Mouse (Mus musculus): ENCODE results near the gene Pcbp3. TPM values are rescaled to one million over a fixed set of nuclear protein-coding genes. Genes with fewer than 3 reads are reported as not detected.
A peak's percentile ranks its signal among the peaks of the same experiment; 100 is the strongest.
"Not testable (repeated sequence)": the region's sequence is repeated elsewhere in the genome, so short reads cannot be mapped to it uniquely, and the experiment has no call there.

Gene Pcbp3
- polyA plus RNA-seq, 1 experiment from 2014 or later, result 49.3 TPM

GRCm38 (mm10) chr10:76972318-76972717 lies 10.6 kb upstream of the Pcbp3 start:
- H3K4me2 ChIP-seq; H3K36me3 ChIP-seq (ENCODE audit: poor library complexity, severe bottlenecking); H3K27ac ChIP-seq; H3K4me1 ChIP-seq; H3K4me3 ChIP-seq; H3K9ac ChIP-seq; ATAC-seq; H3K9me3 ChIP-seq (replicated peaks); H3K27me3 ChIP-seq: not testable (repeated sequence)
- 74% methylated on average over 6 of the region's 6 CpGs for WGBS

GRCm38 (mm10) chr10:76970974-76971373 lies 9.3 kb upstream of the Pcbp3 start:
- no peaks in the 10 kb centered on the region for H3K27me3 ChIP-seq
- WGBS, result 92% methylated on average over 7 of the region's 7 CpGs
- H3K4me3 ChIP-seq, result no peak overlapping the region

DNA sequence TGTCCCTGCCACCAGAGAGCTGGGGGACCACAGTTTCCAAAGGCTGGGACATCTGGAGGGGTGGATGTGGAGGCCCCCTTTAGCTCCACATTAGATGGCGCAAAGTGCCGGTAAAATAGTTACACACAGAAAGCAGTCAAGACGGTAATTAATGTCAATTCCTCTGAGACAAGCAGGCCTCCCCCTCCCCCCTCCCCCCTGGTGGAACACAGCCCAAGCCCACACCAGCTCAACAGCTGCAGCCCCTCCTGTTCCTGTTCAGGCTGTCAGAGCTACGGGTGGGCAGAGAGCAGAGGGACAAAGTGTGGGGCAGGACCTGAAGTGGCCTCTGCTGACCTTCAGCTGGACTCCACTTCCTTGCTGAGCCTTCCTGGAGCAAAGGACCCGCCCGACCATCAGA lies 2.7 kb upstream of the Pcbp3 start:
- peak overlapping the region; percentile 59 for H3K27ac ChIP-seq
- ATAC-seq, result no peak
- 35% methylated on average over 6 of the region's 6 CpGs for WGBS

More at GRCm38 (mm10) chr10:76970974-76971373, 9.3 kb upstream of the Pcbp3 start:
- no peak overlapping the region for H3K9ac ChIP-seq
- H3K27ac ChIP-seq, result no peak overlapping the region
- H3K36me3 ChIP-seq (ENCODE audit: poor library complexity, severe bottlenecking), result no peaks in the 10 kb centered on the region
- peaks cover 8% of the 10 kb centered on the region for H3K4me1 ChIP-seq
- H3K4me2 ChIP-seq, result no peak overlapping the region
- no peaks in the 10 kb centered on the region for H3K9me3 ChIP-seq (replicated peaks)
- no peak for ATAC-seq

DNA sequence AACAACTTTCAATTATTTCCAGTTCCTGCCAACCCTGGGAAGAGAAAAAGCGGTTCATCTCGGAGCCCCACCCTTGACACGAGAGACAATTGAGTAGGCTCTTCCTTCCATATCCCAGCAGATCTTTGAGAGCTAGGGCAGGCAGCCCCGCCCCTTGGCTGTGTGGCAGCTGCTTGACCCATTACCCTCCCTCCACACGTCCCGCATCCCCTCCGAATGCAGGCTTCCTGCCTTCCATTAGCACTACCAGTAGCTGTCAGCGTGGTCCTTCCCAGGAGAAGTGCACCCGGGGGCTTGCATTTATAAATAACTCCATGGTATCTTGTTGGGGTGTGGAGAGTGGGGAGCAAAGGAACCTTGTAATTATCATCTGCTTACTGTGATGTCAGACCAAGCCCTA lies 2.3 kb upstream of the Pcbp3 start:
- Histone ChIP-seq H3K4me3 (no peak overlapping the region), H3K9me3 (replicated peaks) (no peaks in the 10 kb centered on the region), H3K4me2 (peak overlapping the region; percentile 30; the same call in 1 of the 2 replicates), H3K27ac (peak overlapping the region; percentile 59), H3K36me3 (ENCODE audit: poor library complexity, severe bottlenecking) (no peaks in the 10 kb centered on the region), H3K27me3 (no peaks in the 10 kb centered on the region), H3K9ac (no peak overlapping the region), H3K4me1 (peaks cover 44% of the 10 kb centered on the region)
- ATAC-seq, result no peak
- 37% methylated on average over 9 of the region's 9 CpGs for WGBS

More for the DNA sequence above, 2.7 kb upstream of the Pcbp3 start:
- Histone ChIP-seq H3K9ac (peak overlapping the region; percentile 40; the same call in 1 of the 2 replicates), H3K4me1 (peaks cover 44% of the 10 kb centered on the region), H3K36me3 (ENCODE audit: poor library complexity, severe bottlenecking) (no peaks in the 10 kb centered on the region), H3K4me2 (peak overlapping the region; percentile 30; the same call in 1 of the 2 replicates), H3K4me3 (no peak overlapping the region), H3K27me3 (no peaks in the 10 kb centered on the region), H3K9me3 (replicated peaks) (no peaks in the 10 kb centered on the region)

- no peaks in the 10 kb centered on the region for H3K9me3 ChIP-seq (replicated peaks)
- WGBS, result 5% methylated on average over 11 of the region's 11 CpGs
- H3K27ac ChIP-seq, result no peak overlapping the region
- peaks cover 48% of the 10 kb centered on the region for H3K4me1 ChIP-seq
- H3K27me3 ChIP-seq, result no peaks in the 10 kb centered on the region
- peak overlapping the region; percentile 95 for H3K4me2 ChIP-seq
- H3K36me3 ChIP-seq (ENCODE audit: poor library complexity, severe bottlenecking), result no peaks in the 10 kb centered on the region
- H3K4me3 ChIP-seq, result peak overlapping the region; percentile 65
- peak; percentile 28 for ATAC-seq
- peak overlapping the region; percentile 83 for H3K9ac ChIP-seq
Measured at GRCm38 (mm10) chr10:76961156-76961555, 531 bp downstream of the Pcbp3 start.

GRCm38 (mm10) chr10:76958201-76958600 lies 3.5 kb downstream of the Pcbp3 start:
- ATAC-seq, result no peak
- peaks cover 23% of the 10 kb centered on the region for H3K4me1 ChIP-seq
- no peak overlapping the region for H3K27ac ChIP-seq
- WGBS, result 54% methylated on average over 3 of the region's 3 CpGs
- H3K9me3 ChIP-seq (replicated peaks), result no peaks in the 10 kb centered on the region
- H3K9ac ChIP-seq, result no peak overlapping the region
- H3K36me3 ChIP-seq (ENCODE audit: poor library complexity, severe bottlenecking), result no peaks in the 10 kb centered on the region
- no peak overlapping the region for H3K4me2 ChIP-seq
- no peak overlapping the region for H3K4me3 ChIP-seq
- H3K27me3 ChIP-seq, result no peaks in the 10 kb centered on the region

GRCm38 (mm10) chr10:76956200-76956599 lies 5.5 kb downstream of the Pcbp3 start:
- Histone ChIP-seq H3K36me3 (ENCODE audit: poor library complexity, severe bottlenecking) (no peaks in the 10 kb centered on the region), H3K9me3 (replicated peaks) (no peaks in the 10 kb centered on the region), H3K9ac (no peak overlapping the region), H3K4me1 (peaks cover 15% of the 10 kb centered on the region), H3K4me2 (no peak overlapping the region), H3K4me3 (no peak overlapping the region), H3K27me3 (no peaks in the 10 kb centered on the region), H3K27ac (no peak overlapping the region)
- ATAC-seq, result no peak
- 15% methylated on average over 6 of the region's 6 CpGs for WGBS

- no peaks in the 10 kb centered on the region for H3K9me3 ChIP-seq (replicated peaks)
- WGBS, result 61% methylated on average over 4 of the region's 4 CpGs
- no peak overlapping the region for H3K4me2 ChIP-seq
- H3K9ac ChIP-seq, result no peak overlapping the region
- no peak overlapping the region for H3K27ac ChIP-seq
- H3K36me3 ChIP-seq (ENCODE audit: poor library complexity, severe bottlenecking), result no peaks in the 10 kb centered on the region
- ATAC-seq, result no peak
- no peaks in the 10 kb centered on the region for H3K4me1 ChIP-seq
- no peaks in the 10 kb centered on the region for H3K27me3 ChIP-seq
- H3K4me3 ChIP-seq, result no peak overlapping the region
Measured at GRCm38 (mm10) chr10:76941038-76941437, 20.6 kb downstream of the Pcbp3 start.

DNA sequence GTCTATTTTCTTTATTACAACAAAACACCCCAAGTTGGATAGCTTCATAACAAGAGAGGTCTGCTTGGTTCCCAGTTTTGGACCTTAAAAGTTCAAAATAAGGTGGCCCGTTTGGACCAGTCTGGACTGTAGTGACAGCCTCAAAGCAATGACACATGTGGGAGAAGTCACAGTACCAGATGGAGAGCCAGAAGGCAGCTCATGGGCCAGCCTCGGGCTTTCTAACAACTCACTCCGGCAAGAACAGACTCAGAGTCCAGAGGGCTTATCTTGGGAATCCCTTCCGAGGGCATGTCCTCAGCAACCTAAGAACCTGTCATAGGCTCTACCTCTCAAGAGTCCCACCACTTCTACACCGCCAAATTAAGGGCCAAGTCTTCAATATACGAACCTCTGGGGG lies 24.9 kb downstream of the Pcbp3 start:
- no peak overlapping the region for H3K9ac ChIP-seq
- H3K27ac ChIP-seq, result no peak overlapping the region
- no peaks in the 10 kb centered on the region for H3K27me3 ChIP-seq
- 92% methylated on average over 6 of the region's 6 CpGs for WGBS
- no peak overlapping the region for H3K4me3 ChIP-seq
- no peaks in the 10 kb centered on the region for H3K9me3 ChIP-seq (replicated peaks)
- H3K4me2 ChIP-seq, result no peak overlapping the region
- no peak for ATAC-seq
- no peaks in the 10 kb centered on the region for H3K36me3 ChIP-seq (ENCODE audit: poor library complexity, severe bottlenecking)
- H3K4me1 ChIP-seq, result no peaks in the 10 kb centered on the region

GRCm38 (mm10) chr10:76934805-76935204 lies 26.9 kb downstream of the Pcbp3 start:
- Histone ChIP-seq H3K36me3 (ENCODE audit: poor library complexity, severe bottlenecking) (no peaks in the 10 kb centered on the region), H3K4me3 (no peak overlapping the region), H3K9ac (no peak overlapping the region), H3K4me2 (no peak overlapping the region), H3K9me3 (replicated peaks) (no peaks in the 10 kb centered on the region), H3K4me1 (no peaks in the 10 kb centered on the region; the same call in 1 of the 2 replicates), H3K27me3 (no peaks in the 10 kb centered on the region), H3K27ac (no peak overlapping the region)
- ATAC-seq, result no peak
- WGBS, result 80% methylated on average over 5 of the region's 5 CpGs

DNA sequence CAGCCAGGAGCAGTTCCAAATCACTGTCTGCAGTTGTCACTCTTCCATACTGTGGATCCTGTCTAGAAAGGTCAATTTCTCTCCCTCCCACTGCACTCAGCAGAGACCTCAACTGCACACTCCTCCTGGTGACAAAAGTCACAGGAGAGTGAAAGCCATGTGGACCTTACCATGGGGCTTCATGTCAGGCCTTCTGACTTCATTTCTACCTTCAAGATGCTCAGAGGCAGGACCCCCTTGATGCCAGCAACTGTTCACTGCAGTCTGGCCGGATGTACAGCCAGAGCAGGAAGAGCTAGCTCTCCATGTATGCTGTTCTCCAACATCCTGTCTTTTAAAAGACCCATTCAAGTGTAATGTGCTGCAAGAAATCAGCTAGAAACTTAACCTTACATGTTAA lies 29.9 kb downstream of the Pcbp3 start:
- Histone ChIP-seq H3K27ac (no peak overlapping the region), H3K4me1 (no peaks in the 10 kb centered on the region; the same call in 1 of the 2 replicates), H3K4me3 (no peak overlapping the region), H3K9ac (no peak overlapping the region), H3K36me3 (ENCODE audit: poor library complexity, severe bottlenecking) (no peaks in the 10 kb centered on the region), H3K4me2 (no peak overlapping the region), H3K9me3 (replicated peaks) (no peaks in the 10 kb centered on the region), H3K27me3 (no peaks in the 10 kb centered on the region)
- no peak for ATAC-seq
- WGBS, result 59% methylated on average over 1 of the region's 1 CpGs

DNA sequence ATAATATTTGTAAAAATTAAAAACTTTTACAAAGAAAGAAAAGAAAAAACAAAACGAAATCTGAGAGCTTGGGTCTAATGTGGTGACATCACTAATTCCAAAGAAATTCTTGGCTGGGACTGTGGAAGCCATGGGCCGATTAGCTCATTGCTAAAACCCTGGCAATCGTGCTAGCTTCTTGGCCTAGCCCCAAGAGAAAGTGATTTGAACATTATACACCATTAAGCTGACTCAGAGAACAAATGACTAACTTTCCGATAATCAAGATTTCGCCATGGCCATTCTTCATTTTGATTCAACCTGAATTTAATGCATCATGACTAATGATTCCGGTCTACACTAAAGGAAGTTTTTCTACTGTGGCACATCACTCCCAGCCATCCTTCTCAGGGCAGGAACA lies 30.6 kb downstream of the Pcbp3 start:
- Histone ChIP-seq H3K27ac (no peak overlapping the region), H3K27me3 (no peaks in the 10 kb centered on the region), H3K36me3 (ENCODE audit: poor library complexity, severe bottlenecking) (no peaks in the 10 kb centered on the region), H3K4me1 (no peaks in the 10 kb centered on the region; the same call in 1 of the 2 replicates), H3K9me3 (replicated peaks) (no peaks in the 10 kb centered on the region), H3K9ac (no peak overlapping the region), H3K4me3 (no peak overlapping the region), H3K4me2 (no peak overlapping the region)
- ATAC-seq, result no peak
- WGBS, result 70% methylated on average over 6 of the region's 6 CpGs

- H3K36me3 ChIP-seq (ENCODE audit: poor library complexity, severe bottlenecking), result 0 out of 2 replicates have a peak, but pooled peaks cover under 1% of the 10 kb centered on the region
- H3K4me2 ChIP-seq, result no peak overlapping the region
- no peak overlapping the region for H3K4me3 ChIP-seq
- H3K27me3 ChIP-seq, result no peaks in the 10 kb centered on the region
- no peak for ATAC-seq
- 100% methylated on average over 2 of the region's 2 CpGs for WGBS
- H3K27ac ChIP-seq, result no peak overlapping the region
- H3K9ac ChIP-seq, result no peak overlapping the region
- no peaks in the 10 kb centered on the region for H3K9me3 ChIP-seq (replicated peaks)
- H3K4me1 ChIP-seq, result no peaks in the 10 kb centered on the region
Measured at GRCm38 (mm10) chr10:76924441-76924840, 37.2 kb downstream of the Pcbp3 start.
